Mouse (Mus musculus) heart, embryonic 10.5 days (tissue): ENCODE data around the gene Cyp26c1. TPM values are rescaled to one million over a fixed set of nuclear protein-coding genes. Genes with fewer than 3 reads are reported as not detected.

Source experiments
- polyA plus RNA-seq: library from polyadenylated mRNA; unstranded; fragments of >200 nt; fragmentation: Nextera tagmentation; extraction: Ambion mirVana; gene quantifications from 2 replicates; pipeline ENCODE4 v1.2.1, GENCODE M21; 2016

The Cyp26c1 gene
- polyA plus RNA-seq, 1 experiment from 2014 or later = 0.10 TPM

Other genes with a start within 250 kb of the Cyp26c1 start
- 18.0 and 25.3 TPM in 2 replicates for gene Exoc6, start 135.2 kb upstream of the Cyp26c1 start, polyA plus RNA-seq
- 2.2 and 3.4 TPM in 2 replicates for gene Cyp26a1, start 12.2 kb downstream of the Cyp26c1 start, polyA plus RNA-seq